Mouse (Mus musculus) intestine, embryonic 14.5 days (tissue): ENCODE measurements around the gene Pfkfb3. TPM values are rescaled to one million over a fixed set of nuclear protein-coding genes. Genes with fewer than 3 reads are reported as not detected.

ENCODE experiments used
- ATAC-seq: fragments of 200-750 bp; cut with Nextera tagmentation; replicated peaks from 2 replicates; pipeline ENCODE4 v1.8.0; 2017; ENCODE audit warnings: low read depth, moderate number of reproducible peaks, moderate TSS enrichment, moderate library complexity; ENCODE audit not compliant: low FRiP score, low TSS enrichment
- DNase-seq: peaks from one replicate; pipeline ENCODE4 v3.0.0-alpha.2; 2018; ENCODE audit warnings: low spot score
- H3K27ac ChIP-seq: fragments of 300-500 bp; sonication (generic); 2 replicates; pipeline ENCODE4 v1.5.1; 2014; ENCODE audit warnings: low read depth, mild to moderate bottlenecking, control low read depth
- H3K27me3 ChIP-seq: fragments of 300-500 bp; sonication (generic); replicated peaks from 2 replicates; pipeline ENCODE4 v1.6.1; 2014; ENCODE audit warnings: low read length, control low read depth; ENCODE audit not compliant: control insufficient read depth, insufficient read depth
- H3K36me3 ChIP-seq: fragments of 300-500 bp; sonication (generic); 2 replicates; pipeline ENCODE4 v1.6.1; 2014; ENCODE audit warnings: low read length, control low read depth; ENCODE audit not compliant: control insufficient read depth, insufficient read depth
- H3K4me1 ChIP-seq: fragments of 300-500 bp; sonication (generic); replicated peaks from 2 replicates; pipeline ENCODE4 v1.6.1; 2014; ENCODE audit warnings: low read length, control low read depth, mixed read lengths; ENCODE audit not compliant: control insufficient read depth, insufficient read depth
- H3K4me2 ChIP-seq: fragments of 300-500 bp; sonication (generic); 2 replicates; pipeline ENCODE4 v1.6.1; 2014; ENCODE audit warnings: low read length
- H3K4me3 ChIP-seq: fragments of 300-500 bp; sonication (generic); 2 replicates; pipeline ENCODE4 v1.5.1; 2014; ENCODE audit warnings: low read depth, low read length, control low read depth, mixed read lengths
- H3K9ac ChIP-seq: fragments of 300-500 bp; sonication (generic); 2 replicates; pipeline ENCODE4 v1.6.1; 2014; ENCODE audit warnings: mild to moderate bottlenecking, low read length
- H3K9me3 ChIP-seq: fragments of 300-500 bp; sonication (generic); 2 replicates; pipeline ENCODE4 v1.6.1; 2016; ENCODE audit warnings: low read length, control low read depth; ENCODE audit not compliant: control insufficient read depth
- WGBS: fragments of 180-500 bp; shearing (Covaris S2); extraction: QIAGEN DNeasy Blood & Tissue Kit; methylation state at CpG from one replicate; pipeline ENCODE4 v1.1.7; 2014; 5-methylcytosine and 5-hydroxymethylcytosine counted together
- polyA plus RNA-seq: library from polyadenylated mRNA; unstranded; fragments of >200 nt; fragmentation: Nextera tagmentation; extraction: Ambion mirVana; gene quantifications from 2 replicates; pipeline ENCODE4 v1.2.1, GENCODE M21; 2014

Pfkfb3 gene
- 14.8 and 18.9 TPM in 2 replicates for polyA plus RNA-seq

- Histone ChIP-seq H3K9me3 (no peaks in the 10 kb centered on the region), H3K4me2 (peak within 1 kb of the TSS; percentile 99), H3K4me3 (peak within 1 kb of the TSS; percentile 58), H3K9ac (peak within 1 kb of the TSS; percentile 55), H3K27ac (no peak within 1 kb of the TSS), H3K4me1 (no peaks in the 10 kb centered on the region; the same call in 1 of the 2 replicates), H3K36me3 (no peaks in the 10 kb centered on the region), H3K27me3 (peaks cover 23% of the 10 kb centered on the region)
- WGBS, result 2% methylated on average over 67 of the region's 67 CpGs
- peak; percentile 79 for DNase-seq
- ATAC-seq, result peak; percentile 80
These were observed at the start of gene Pfkfb3 for GRCm38 (mm10) chr2:11553471-11554400. Pfkfb3 (minus strand) TSS chr2:11554077.

- ATAC-seq (peak; percentile 98), DNase-seq (peak; percentile 98)
- peak overlapping the region; percentile 85 for H3K4me2 ChIP-seq
- H3K4me3 ChIP-seq, result peak overlapping the region; percentile 93
- under 1% methylated on average over 78 of the region's 78 CpGs for WGBS
- H3K27me3 ChIP-seq, result no peaks in the 10 kb centered on the region
- H3K4me1 ChIP-seq, result peaks cover 9% of the 10 kb centered on the region
- H3K9ac ChIP-seq, result peak overlapping the region; percentile 96
- no peaks in the 10 kb centered on the region for H3K9me3 ChIP-seq
- peak overlapping the region; percentile 70 for H3K27ac ChIP-seq
- peaks cover 27% of the 10 kb centered on the region for H3K36me3 ChIP-seq
These were observed 48.9 kb upstream of the Pfkfb3 start for GRCm38 (mm10) chr2:11602506-11603489.

- ATAC-seq (no peak), DNase-seq (no peak)
- peak overlapping the region; percentile 93 for H3K4me3 ChIP-seq
- H3K36me3 ChIP-seq, result peaks cover 37% of the 10 kb centered on the region
- H3K9me3 ChIP-seq, result no peaks in the 10 kb centered on the region
- H3K4me1 ChIP-seq, result peaks cover 9% of the 10 kb centered on the region
- H3K27me3 ChIP-seq, result no peaks in the 10 kb centered on the region
- no peak overlapping the region for H3K27ac ChIP-seq
- peak overlapping the region; percentile 96 for H3K9ac ChIP-seq
- peak overlapping the region; percentile 85 for H3K4me2 ChIP-seq
- WGBS, result 81% methylated on average over 6 of the region's 6 CpGs
These were observed 47.9 kb upstream of the Pfkfb3 start for GRCm38 (mm10) chr2:11601795-11602194.

- DNase-seq (no peak), ATAC-seq (no peak)
- no peak overlapping the region for H3K27ac ChIP-seq
- WGBS, result 95% methylated on average over 7 of the region's 7 CpGs
- no peak overlapping the region for H3K4me2 ChIP-seq
- H3K4me3 ChIP-seq, result no peak overlapping the region
- peaks cover 9% of the 10 kb centered on the region for H3K4me1 ChIP-seq
- H3K9ac ChIP-seq, result no peak overlapping the region
- no peaks in the 10 kb centered on the region for H3K27me3 ChIP-seq
- H3K9me3 ChIP-seq, result no peaks in the 10 kb centered on the region
- peaks cover 66% of the 10 kb centered on the region for H3K36me3 ChIP-seq
These were observed 44.0 kb upstream of the Pfkfb3 start for GRCm38 (mm10) chr2:11597906-11598305.

- H3K36me3 ChIP-seq, result peaks cover 78% of the 10 kb centered on the region
- DNase-seq, result no peak
- no peaks in the 10 kb centered on the region for H3K27me3 ChIP-seq
These were observed 42.8 kb upstream of the Pfkfb3 start for GRCm38 (mm10) chr2:11596690-11597089.

GRCm38 (mm10) chr2:11587996-11588395 is 34.1 kb upstream of the Pfkfb3 start:
- Histone ChIP-seq H3K4me1 (no peaks in the 10 kb centered on the region), H3K4me3 (no peak overlapping the region; the same call in 1 of the 2 replicates), H3K9ac (no peak overlapping the region), H3K27me3 (no peaks in the 10 kb centered on the region), H3K9me3 (no peaks in the 10 kb centered on the region), H3K27ac (no peak overlapping the region), H3K4me2 (no peak overlapping the region), H3K36me3 (peaks cover 96% of the 10 kb centered on the region)
- DNase-seq, result no peak
- WGBS, result 86% methylated on average over 4 of the region's 4 CpGs
- ATAC-seq, result no peak

More at GRCm38 (mm10) chr2:11596690-11597089, 42.8 kb upstream of the Pfkfb3 start:
- WGBS, result 91% methylated on average over 2 of the region's 2 CpGs
- no peak overlapping the region for H3K27ac ChIP-seq
- H3K4me2 ChIP-seq, result no peak overlapping the region
- ATAC-seq, result no peak
- peaks cover 4% of the 10 kb centered on the region; the same call in 1 of the 2 replicates for H3K4me1 ChIP-seq
- H3K9me3 ChIP-seq, result no peaks in the 10 kb centered on the region
- no peak overlapping the region for H3K4me3 ChIP-seq
- H3K9ac ChIP-seq, result no peak overlapping the region

GRCm38 (mm10) chr2:11579399-11579798 is 25.5 kb upstream of the Pfkfb3 start:
- H3K9ac ChIP-seq, result no peak overlapping the region
- H3K9me3 ChIP-seq, result no peaks in the 10 kb centered on the region
- peaks cover 15% of the 10 kb centered on the region for H3K36me3 ChIP-seq
- H3K4me2 ChIP-seq, result no peak overlapping the region
- H3K27me3 ChIP-seq, result no peaks in the 10 kb centered on the region
- 94% methylated on average over 4 of the region's 4 CpGs for WGBS
- no peak for ATAC-seq
- H3K4me3 ChIP-seq, result no peak overlapping the region
- H3K27ac ChIP-seq, result no peak overlapping the region
- DNase-seq, result no peak
- H3K4me1 ChIP-seq, result no peaks in the 10 kb centered on the region

- Histone ChIP-seq H3K4me1 (no peaks in the 10 kb centered on the region), H3K27me3 (no peaks in the 10 kb centered on the region), H3K36me3 (0 out of 2 replicates have a peak, but pooled peaks cover 5% of the 10 kb centered on the region), H3K4me2 (no peak overlapping the region), H3K9ac (no peak overlapping the region), H3K4me3 (no peak overlapping the region), H3K9me3 (no peaks in the 10 kb centered on the region), H3K27ac (no peak overlapping the region)
- DNase-seq (no peak), ATAC-seq (no peak)
- WGBS, result 84% methylated on average over 6 of the region's 6 CpGs
These were observed 24.3 kb upstream of the Pfkfb3 start for GRCm38 (mm10) chr2:11578187-11578586.
